Mouse (Mus musculus): ENCODE results near the gene Hyou1.
"Not testable (repeated sequence)": the region's sequence is repeated elsewhere in the genome, so short reads cannot be mapped to it uniquely, and the experiment has no call there.

Hyou1 gene

DNA sequence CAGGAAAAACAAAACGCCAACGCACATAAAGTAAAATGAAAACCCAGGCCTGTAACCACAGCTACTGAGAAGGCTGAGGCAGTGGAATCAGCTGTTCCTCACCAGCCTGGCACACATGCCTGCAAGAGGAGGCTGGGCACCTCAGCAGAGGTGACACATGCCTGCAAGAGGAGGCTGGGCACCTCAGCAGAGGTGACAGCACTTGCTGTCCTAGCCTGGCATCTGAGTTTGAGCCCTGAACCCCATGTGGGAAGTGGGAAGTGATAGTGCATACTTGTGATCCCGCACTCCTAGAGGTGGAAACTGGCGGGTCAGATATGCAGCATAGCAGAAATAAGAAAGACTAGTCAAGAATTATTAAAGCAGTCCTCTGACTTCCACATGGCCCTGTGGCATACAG lies 27.9 kb upstream of the Hyou1 start:
- no peak for DNase-seq (ENCODE audit: low spot score)

- DNase-seq (ENCODE audit: low spot score), result no peak
Measured at GRCm38 (mm10) chr9:44352337-44352736, 27.0 kb upstream of the Hyou1 start.

- no peak for DNase-seq (ENCODE audit: low spot score)
Measured at GRCm38 (mm10) chr9:44353142-44353541, 26.1 kb upstream of the Hyou1 start.

DNA sequence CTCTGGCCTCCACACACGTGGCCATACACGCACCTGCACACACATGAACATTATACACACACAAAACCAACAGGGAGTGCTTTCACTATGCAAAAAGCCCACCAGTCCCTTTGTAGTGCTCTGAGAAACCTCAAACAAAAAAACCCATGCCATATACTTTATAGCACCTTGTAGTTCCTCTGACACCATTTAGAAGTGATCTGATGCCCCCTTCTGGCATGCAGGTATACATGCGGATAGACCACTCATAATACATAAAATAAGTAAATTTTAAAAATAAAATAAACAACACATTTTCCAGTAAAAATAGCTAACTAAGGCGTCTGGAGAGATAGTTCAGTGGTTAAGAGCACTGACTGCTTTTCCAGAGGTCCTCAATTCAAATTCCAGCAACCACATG lies 22.1 kb upstream of the Hyou1 start:
- no peak for DNase-seq (ENCODE audit: low spot score)

- DNase-seq (ENCODE audit: low spot score), result peak; percentile 93
Measured at GRCm38 (mm10) chr9:44361190-44361917, 17.9 kb upstream of the Hyou1 start, which contains the start of gene Vps11. Gene Vps11, minus strand, starts transcription at chr9:44361670.

GRCm38 (mm10) chr9:44361931-44362330 lies 17.4 kb upstream of the Hyou1 start:
- DNase-seq (ENCODE audit: low spot score), result not testable (repeated sequence)

DNA sequence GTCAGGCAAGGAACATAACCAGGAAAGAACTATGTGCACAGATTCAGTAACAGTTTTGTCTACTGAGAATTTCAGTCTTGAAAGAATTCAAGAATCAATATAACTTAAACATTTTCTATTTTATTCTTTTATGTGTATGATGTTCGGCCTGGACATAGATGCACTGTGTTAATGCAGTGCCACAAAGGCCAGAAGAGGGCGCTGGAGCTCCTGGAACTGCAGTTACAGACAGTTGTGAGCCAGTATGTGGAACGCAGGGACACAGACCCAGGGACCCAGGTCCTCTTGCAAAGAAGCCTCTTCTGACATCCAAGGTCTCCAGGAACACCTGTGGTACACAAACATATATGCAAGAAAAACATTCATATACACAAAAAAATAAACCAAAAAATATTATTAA lies 14.8 kb upstream of the Hyou1 start:
- DNase-seq (ENCODE audit: low spot score), result no peak

GRCm38 (mm10) chr9:44373386-44373785 lies 5.9 kb upstream of the Hyou1 start:
- DNase-seq (ENCODE audit: low spot score), result no peak

DNA sequence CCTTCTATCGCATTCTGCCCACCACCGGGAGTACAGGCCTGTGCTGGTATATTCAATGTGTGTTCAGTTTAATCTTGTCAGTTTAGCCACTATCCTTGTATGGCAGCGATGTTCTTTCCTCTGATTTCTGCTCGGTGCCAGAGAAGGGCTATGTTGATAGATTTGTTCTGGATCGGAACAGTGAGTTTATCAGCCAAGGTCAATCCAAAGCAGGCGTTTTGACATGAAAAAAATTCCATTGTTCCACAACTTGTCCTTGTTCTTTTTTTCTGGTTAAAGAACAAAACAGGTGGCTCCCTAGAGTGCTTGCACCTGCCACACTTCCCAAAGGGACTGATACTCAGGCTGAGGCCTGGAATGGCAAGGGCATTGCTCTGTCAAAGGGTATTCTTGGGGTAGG lies 3.1 kb upstream of the Hyou1 start:
- no peak for DNase-seq (ENCODE audit: low spot score)

- not testable (repeated sequence) for DNase-seq (ENCODE audit: low spot score)
Measured at GRCm38 (mm10) chr9:44377335-44377734, 2.0 kb upstream of the Hyou1 start.

DNA sequence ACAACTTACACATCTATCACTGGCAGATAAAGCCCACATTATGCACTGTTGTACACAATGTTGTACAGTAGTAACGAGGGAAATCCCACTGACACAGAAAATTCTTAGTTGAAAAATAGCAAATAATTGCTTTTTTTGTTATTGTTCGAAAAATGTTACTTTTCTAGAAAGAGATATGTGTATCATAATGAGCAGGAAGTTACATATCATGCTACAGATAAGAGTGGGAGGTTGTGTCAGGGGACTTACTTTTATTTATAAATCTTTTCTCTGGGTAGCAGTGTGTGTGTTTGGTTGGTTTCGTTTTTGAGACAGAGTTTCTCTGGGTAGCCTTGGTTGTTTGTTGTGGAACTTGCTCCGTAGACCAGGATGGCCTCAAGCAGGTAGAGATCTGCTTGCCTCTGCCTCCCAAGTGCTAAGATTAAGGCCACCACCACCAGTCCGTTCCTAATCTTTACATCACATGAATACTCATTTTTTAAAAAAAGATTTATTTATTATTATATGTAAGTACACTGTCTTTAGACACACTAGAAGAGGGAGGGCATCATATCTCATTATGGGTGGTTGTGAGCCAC lies 1.0 kb upstream of the Hyou1 start:
- no peak for DNase-seq (ENCODE audit: low spot score)

DNA sequence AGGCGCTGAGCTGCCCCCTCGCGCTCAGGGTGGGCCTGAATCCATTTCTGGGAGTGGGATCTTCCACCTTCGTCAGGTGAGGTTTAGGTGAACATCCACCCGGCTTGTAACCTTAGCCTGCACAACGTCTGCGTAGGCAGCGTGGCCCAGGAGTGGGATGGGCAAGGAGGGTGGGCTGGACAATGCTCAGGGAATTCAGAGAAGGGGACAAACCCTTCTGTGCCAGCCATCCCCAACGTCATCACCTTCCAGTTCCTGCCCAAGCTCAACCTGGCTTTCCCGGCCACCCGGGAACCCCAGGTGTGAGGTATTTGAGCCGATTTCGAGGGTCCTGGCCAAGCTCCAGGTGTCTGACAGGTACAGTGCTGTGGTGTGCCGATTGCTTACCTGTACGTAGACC lies 572 bp downstream of the Hyou1 start:
- DNase-seq (ENCODE audit: low spot score), result no peak

- no peak for DNase-seq (ENCODE audit: low spot score)
Measured at GRCm38 (mm10) chr9:44384596-44384995, 5.3 kb downstream of the Hyou1 start.

DNA sequence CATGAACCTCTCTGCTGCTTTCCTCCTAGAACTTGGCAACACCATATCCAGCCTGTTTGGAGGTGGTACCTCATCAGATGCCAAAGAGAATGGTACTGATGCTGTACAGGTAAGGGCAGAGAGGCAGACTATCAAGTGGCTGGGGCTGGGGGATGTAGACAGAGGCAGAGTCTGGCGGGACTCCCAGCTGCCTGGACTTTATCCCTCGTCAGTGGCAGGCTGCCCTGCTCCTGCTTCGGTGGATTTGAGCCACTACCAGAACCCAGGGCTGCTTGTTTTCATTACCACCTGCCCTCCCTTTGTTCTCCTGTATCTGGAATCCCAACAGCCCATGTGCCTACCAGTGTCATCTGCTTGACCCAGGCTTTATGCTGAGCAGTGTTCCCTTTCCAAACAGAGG lies 7.9 kb downstream of the Hyou1 start:
- no peak for DNase-seq (ENCODE audit: low spot score)

DNA sequence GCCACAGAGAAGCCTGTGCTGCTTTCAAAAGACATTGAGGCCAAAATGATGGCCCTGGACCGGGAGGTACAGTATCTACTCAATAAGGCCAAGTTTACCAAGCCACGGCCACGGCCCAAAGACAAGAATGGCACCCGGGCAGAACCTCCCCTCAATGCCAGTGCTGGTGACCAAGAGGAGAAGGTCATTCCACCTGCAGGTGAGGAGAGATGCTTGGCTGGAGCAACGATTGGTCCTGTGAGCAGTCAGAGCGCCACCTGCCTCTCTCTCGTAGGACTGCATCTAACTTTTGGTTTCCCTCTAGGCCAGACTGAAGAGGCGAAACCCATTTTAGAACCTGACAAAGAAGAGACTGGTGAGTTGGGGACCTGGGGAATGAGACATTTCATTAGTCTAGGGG lies 10.0 kb downstream of the Hyou1 start:
- DNase-seq (ENCODE audit: low spot score), result no peak

- peak; percentile 67 for DNase-seq (ENCODE audit: low spot score)
Measured at GRCm38 (mm10) chr9:44391466-44391865, 12.2 kb downstream of the Hyou1 start.

- peak; percentile 93 for DNase-seq (ENCODE audit: low spot score)
Measured at GRCm38 (mm10) chr9:44396684-44397411, 17.6 kb downstream of the Hyou1 start, which contains the start of gene Slc37a4. Gene Slc37a4, plus strand, starts transcription at chr9:44396852.

GRCm38 (mm10) chr9:44398087-44398486 lies 18.8 kb downstream of the Hyou1 start:
- DNase-seq (ENCODE audit: low spot score), result no peak

DNA sequence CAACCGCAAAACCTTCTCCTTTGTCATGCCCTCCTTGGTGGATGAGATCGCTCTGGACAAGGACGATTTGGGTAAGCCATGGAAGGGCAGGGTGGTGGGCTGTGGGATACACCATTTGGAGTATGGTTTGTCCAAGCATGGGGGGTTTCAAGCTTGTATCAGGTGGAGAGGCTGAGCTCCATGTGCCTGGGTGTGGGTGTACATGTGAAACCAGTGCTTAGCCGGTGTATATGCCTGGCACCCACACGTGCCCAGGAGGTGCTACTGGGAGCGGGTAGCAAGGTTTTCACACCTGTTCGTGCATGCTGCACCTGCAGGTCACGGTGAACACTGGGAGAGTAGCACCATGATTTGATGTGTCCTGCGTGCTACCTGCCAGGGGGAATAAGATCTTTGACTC lies 19.3 kb downstream of the Hyou1 start:
- no peak for DNase-seq (ENCODE audit: low spot score)

- no peak for DNase-seq (ENCODE audit: low spot score)
Measured at GRCm38 (mm10) chr9:44399114-44399794, 20.0 kb downstream of the Hyou1 start.

GRCm38 (mm10) chr9:44399795-44400114 lies 20.5 kb downstream of the Hyou1 start:
- DNase-seq (ENCODE audit: low spot score), result no peak

DNA sequence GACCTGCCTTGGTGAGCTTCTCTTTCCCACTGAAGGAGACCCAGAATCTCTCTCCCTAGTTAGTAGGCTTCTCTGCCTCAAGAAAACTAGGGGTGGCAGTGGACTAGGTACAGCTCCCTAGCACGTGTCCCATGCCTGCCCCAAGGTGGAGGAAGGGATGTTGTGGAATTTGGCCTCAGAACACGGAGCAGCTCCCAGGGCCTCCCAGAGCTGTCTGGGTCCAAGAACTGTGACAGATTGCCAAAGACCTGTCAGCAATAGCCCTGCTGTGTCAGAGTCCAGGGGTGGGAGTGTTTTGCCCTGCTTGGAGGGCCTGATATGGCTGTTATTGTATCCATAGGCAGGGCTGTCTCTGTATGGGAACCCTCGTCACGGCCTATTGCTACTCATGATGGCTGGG lies 21.8 kb downstream of the Hyou1 start:
- DNase-seq (ENCODE audit: low spot score), result no peak

DNA sequence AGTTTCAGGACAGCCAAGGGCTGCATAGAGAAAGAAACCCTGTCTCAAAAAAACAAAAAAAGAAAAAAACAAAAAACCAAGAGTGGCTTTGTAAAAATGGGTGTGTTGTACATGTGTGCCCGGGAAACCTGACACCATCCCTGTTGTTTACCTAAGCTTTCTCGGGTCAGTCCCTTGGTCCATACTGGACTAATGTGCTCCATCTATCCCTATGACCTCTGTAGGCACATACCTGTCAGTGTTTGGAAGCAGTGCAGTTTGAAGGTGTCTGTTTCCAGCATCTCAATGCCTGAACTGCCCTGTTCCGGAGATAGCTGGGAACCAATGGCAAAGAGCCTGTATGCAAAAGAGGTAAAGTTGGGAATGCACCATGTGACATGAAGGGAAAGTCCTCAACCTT lies 25.7 kb downstream of the Hyou1 start:
- no peak for DNase-seq (ENCODE audit: low spot score)
